Mouse (Mus musculus) CH12.LX (cell line): ENCODE results near the gene Crybg2. TPM values are rescaled to one million over a fixed set of nuclear protein-coding genes. Genes with fewer than 3 reads are reported as not detected.

ENCODE experiments used
- DNase-seq: peaks from one replicate; pipeline ENCODE4 v3.0.0-alpha.2; 2013; ENCODE audit errors: extremely low read depth
- H3K27ac ChIP-seq: 2 replicates; pipeline ENCODE4 v1.5.1; 2012; ENCODE audit warnings: low read depth, mild to moderate bottlenecking, control low read depth, moderate library complexity; ENCODE audit not compliant: insufficient read depth
- H3K27me3 ChIP-seq: replicated peaks from 2 replicates; pipeline ENCODE3; 2012; ENCODE audit warnings: inconsistent platforms
- H3K36me3 ChIP-seq, 2 experiments: replicated peaks in 1 of 2; 2 replicates each; pipeline versions ENCODE3 to v1.6.1; 2012; ENCODE audit warnings: inconsistent platforms in 1 of 2, low read length in 1 of 2, mild to moderate bottlenecking in 1 of 2, mixed read lengths in 1 of 2, moderate library complexity in 1 of 2; ENCODE audit not compliant: control insufficient read depth in 1 of 2, insufficient read depth in 1 of 2
- H3K4me1 ChIP-seq, 2 experiments: 2 replicates each; pipeline ENCODE4 v1.6.1; 2012; ENCODE audit warnings: inconsistent platforms in 1 of 2, moderate library complexity in 1 of 2; ENCODE audit not compliant: insufficient read depth in 2 of 2, control insufficient read depth in 1 of 2
- H3K4me2 ChIP-seq: 2 replicates; pipeline ENCODE4 v1.6.1; 2012; ENCODE audit warnings: low read depth, mild to moderate bottlenecking, control low read depth; ENCODE audit not compliant: poor library complexity, insufficient read depth, severe bottlenecking
- H3K4me3 ChIP-seq, 3 experiments: fragments of 150-350 bp in 1 of 3; sonication (generic) in 1 of 3; replicated peaks in 1 of 3; 2 replicates each; pipeline versions ENCODE3 to v1.5.1; 2011 to 2012; ENCODE audit warnings: low read depth in 2 of 3, low read length in 2 of 3, mild to moderate bottlenecking in 2 of 3, moderate library complexity in 2 of 3, control low read depth in 1 of 3, improper control_type of control experiment in 1 of 3, inconsistent platforms in 1 of 3, mixed read lengths in 1 of 3; ENCODE audit not compliant: poor library complexity in 1 of 3
- H3K79me2 ChIP-seq: replicated peaks from 2 replicates; pipeline ENCODE4 v1.6.1; 2012; ENCODE audit warnings: mild to moderate bottlenecking, moderate library complexity; ENCODE audit not compliant: control insufficient read depth, poor library complexity, insufficient read depth, severe bottlenecking; ENCODE audit errors: extremely low read depth
- H3K9ac ChIP-seq: 2 replicates; pipeline ENCODE4 v1.6.1; 2012; ENCODE audit warnings: low read depth, mild to moderate bottlenecking, control low read depth, moderate library complexity; ENCODE audit not compliant: insufficient read depth
- H3K9me3 ChIP-seq: replicated peaks from 2 replicates; pipeline ENCODE3; 2012; ENCODE audit warnings: low read length, inconsistent platforms, mixed read lengths
- BHLHE40 ChIP-seq: IDR thresholded peaks from 2 replicates; pipeline ENCODE4 v1.6.1; 2011; ENCODE audit warnings: mild to moderate bottlenecking, low read depth, low read length, improper control_type of control experiment
- CHD2 ChIP-seq: IDR thresholded peaks from 2 replicates; pipeline ENCODE4 v1.6.1; 2011; ENCODE audit warnings: low read length, improper control_type of control experiment
- CTCF ChIP-seq, 2 experiments: IDR thresholded peaks in 1 of 2; conservative IDR thresholded peaks in 1 of 2; 2 replicates each; pipeline ENCODE4 v1.5.1; 2011 to 2012; ENCODE audit warnings: low read depth in 2 of 2, low read length in 2 of 2, improper control_type of control experiment in 1 of 2, inconsistent platforms in 1 of 2, mild to moderate bottlenecking in 1 of 2, moderate library complexity in 1 of 2
- ELF1 ChIP-seq: IDR thresholded peaks from 2 replicates; pipeline ENCODE4 v1.6.1; 2014; ENCODE audit warnings: low read depth, mild to moderate bottlenecking, inconsistent platforms, low read length, improper control_type of control experiment
- GABPA ChIP-seq: IDR thresholded peaks from 2 replicates; pipeline ENCODE4 v1.6.1; 2012; ENCODE audit warnings: low read depth, low read length, improper control_type of control experiment, inconsistent platforms; ENCODE audit not compliant: insufficient replicate concordance
- IRF4 ChIP-seq: IDR thresholded peaks from 2 replicates; pipeline ENCODE4 v1.6.1; 2014; ENCODE audit warnings: low read depth, mild to moderate bottlenecking, inconsistent platforms, low read length, improper control_type of control experiment
- JUN ChIP-seq: IDR thresholded peaks from 2 replicates; pipeline ENCODE4 v1.6.1; 2011; ENCODE audit warnings: low read depth, mild to moderate bottlenecking, low read length, improper control_type of control experiment, moderate library complexity; ENCODE audit not compliant: insufficient read depth
- KAT2A ChIP-seq: IDR thresholded peaks from 2 replicates; pipeline ENCODE4 v1.6.1; 2012; ENCODE audit warnings: low read length, improper control_type of control experiment, inconsistent platforms; ENCODE audit not compliant: insufficient replicate concordance
- MXI1 ChIP-seq: IDR thresholded peaks from 2 replicates; pipeline ENCODE4 v1.6.1; 2011; ENCODE audit warnings: mild to moderate bottlenecking, low read depth, low read length, improper control_type of control experiment
- MYC ChIP-seq: IDR thresholded peaks from 2 replicates; pipeline ENCODE4 v1.6.1; 2011; ENCODE audit warnings: low read depth, mild to moderate bottlenecking, improper control_type of control experiment, low read length
- PAX5 ChIP-seq: IDR thresholded peaks from 2 replicates; pipeline ENCODE4 v1.6.1; 2012; ENCODE audit warnings: low read length, inconsistent platforms, mixed read lengths
- POLR2AphosphoS2 ChIP-seq: IDR thresholded peaks from 2 replicates; pipeline ENCODE4 v1.6.1; 2011; ENCODE audit warnings: low read depth, low read length, improper control_type of control experiment
- RAD21 ChIP-seq: IDR thresholded peaks from 2 replicates; pipeline ENCODE4 v1.6.1; 2011; ENCODE audit warnings: low read depth, mild to moderate bottlenecking, low read length, improper control_type of control experiment, moderate library complexity
- RCOR1 ChIP-seq: conservative IDR thresholded peaks from 2 replicates; pipeline ENCODE4 v1.6.1; 2012; ENCODE audit warnings: low read depth, mild to moderate bottlenecking, inconsistent platforms, low read length, improper control_type of control experiment
- SMC3 ChIP-seq: IDR thresholded peaks from 2 replicates; pipeline ENCODE4 v1.6.1; 2011; ENCODE audit warnings: low read depth, low read length, improper control_type of control experiment
- TBP ChIP-seq: conservative IDR thresholded peaks from 2 replicates; pipeline ENCODE4 v1.6.1; 2011; ENCODE audit warnings: low read depth, low read length, improper control_type of control experiment
- TCF12 ChIP-seq: IDR thresholded peaks from 2 replicates; pipeline ENCODE4 v1.6.1; 2014; ENCODE audit warnings: low read depth, mild to moderate bottlenecking, inconsistent platforms, low read length, improper control_type of control experiment
- UBTF ChIP-seq: IDR thresholded peaks from 2 replicates; pipeline ENCODE4 v1.6.1; 2012; ENCODE audit warnings: low read depth, mild to moderate bottlenecking, inconsistent platforms, low read length, improper control_type of control experiment, moderate library complexity
- USF2 ChIP-seq: conservative IDR thresholded peaks from 2 replicates; pipeline ENCODE4 v1.6.1; 2011; ENCODE audit warnings: low read depth, low read length, improper control_type of control experiment
- ZC3H11A ChIP-seq: IDR thresholded peaks from 2 replicates; pipeline ENCODE4 v1.6.1; 2012; ENCODE audit warnings: low read depth, mild to moderate bottlenecking, inconsistent platforms, low read length, improper control_type of control experiment
- ZKSCAN1 ChIP-seq: IDR thresholded peaks from 2 replicates; pipeline ENCODE4 v1.6.1; 2012; ENCODE audit warnings: low read depth, inconsistent platforms, low read length, improper control_type of control experiment, borderline replicate concordance
- ZMIZ1 ChIP-seq: IDR thresholded peaks from 2 replicates; pipeline ENCODE4 v1.6.1; 2012; ENCODE audit warnings: low read depth, mild to moderate bottlenecking, inconsistent platforms, low read length, improper control_type of control experiment
- dilution Hi-C: fragments of 300-500 bp; cut with MboI; formaldehyde crosslinking; loops from 2 replicates; pipeline ENCODE4 v1.14.3; 2020; ENCODE audit warnings: low sequenced_read_pairs; ENCODE audit not compliant: extremely low pct_unique_long_range_greater_than_20kb, extremely low pct_ligation_motif_present
- in situ Hi-C: fragments of 300-500 bp; cut with MboI; formaldehyde crosslinking; loops from 3 replicates; pipeline ENCODE4 v1.14.3; 2019; ENCODE audit warnings: low sequenced_read_pairs, low pct_ligation_motif_present, low pct_unique_long_range_greater_than_20kb, mixed read lengths
- polyA plus RNA-seq: library from polyadenylated mRNA; unstranded; fragments of >175 nt; gene quantifications from 2 replicates; pipeline ENCODE4 v1.2.1, GENCODE M21; 2012; ENCODE audit warnings: low read depth; ENCODE audit not compliant: insufficient read length
- total RNA-seq, 2 experiments: library from RNA; depleted of rRNA; stranded (reverse); fragments of 300-350 nt in 1 of 2; fragments of >200 nt in 1 of 2; gene quantifications; 2 replicates each; pipeline ENCODE4 v1.2.3; 2012 to 2014

Gene Crybg2
- total and polyA plus RNA-seq, 3 experiments = 3.6 to 15.6 (median 9.2) TPM

GRCm38 (mm10) chr4:134052560-134052959 lies 8.1 kb upstream of the Crybg2 start:
- no peak for TF ChIP-seq ZC3H11A
- no peak for TF ChIP-seq MYC
- TF ChIP-seq ZKSCAN1 = no peak
- no peak for TF ChIP-seq CHD2
- no peak for TF ChIP-seq BHLHE40
- no peak for TF ChIP-seq KAT2A
- TF ChIP-seq CTCF (conservative IDR thresholded peaks at IDR 0.05 in 1 of 2, IDR thresholded peaks at IDR 0.05 in 1 of 2; ENCODE audit: low read depth in 2 of 2, low read length in 2 of 2) = no peak
- TF ChIP-seq ZMIZ1 = no peak
- no peak for TF ChIP-seq GABPA
- no peak for TF ChIP-seq SMC3
- TF ChIP-seq TBP = no peak
- no peak for TF ChIP-seq MXI1
- TF ChIP-seq UBTF = no peak
- no peak for TF ChIP-seq USF2
- no peak for TF ChIP-seq IRF4
- Histone ChIP-seq H3K4me3 (no peak overlapping the region), H3K9me3 (peaks cover 4% of the 10 kb centered on the region), H3K27me3 (peaks cover 2% of the 10 kb centered on the region), H3K4me1 (peaks cover 7 to 10% of the 10 kb centered on the region in 2 experiments; a peak in 3 of 4 replicates), H3K9ac (no peak overlapping the region), H3K4me2 (no peak overlapping the region), H3K36me3 (no peaks in the 10 kb centered on the region), H3K79me2 (no peaks in the 10 kb centered on the region), H3K27ac (no peak overlapping the region)
- DNase-seq = no peak
- in situ Hi-C loops = no loop called here
- dilution Hi-C loops = no loop called here

- TF ChIP-seq JUN (no peak), PAX5 (no peak), ELF1 (no peak), USF2 (no peak), TCF12 (no peak), RCOR1 (no peak), TBP (no peak), RAD21 (no peak), POLR2AphosphoS2 (no peak)
- Histone ChIP-seq H3K36me3 (no peaks in the 10 kb centered on the region), H3K27me3 (peaks cover 2% of the 10 kb centered on the region), H3K9ac (no peak within 1 kb of the TSS), H3K27ac (no peak within 1 kb of the TSS), H3K4me3 (no peak within 1 kb of the TSS), H3K4me1 (peaks cover 8 to 14% of the 10 kb centered on the region in 2 experiments; a peak in 3 of 4 replicates), H3K9me3 (peaks cover 4% of the 10 kb centered on the region), H3K4me2 (no peak within 1 kb of the TSS), H3K79me2 (no peaks in the 10 kb centered on the region)
- dilution Hi-C loops (no loop called here), in situ Hi-C loops (no loop called here)
- no peak for DNase-seq
Observed at GRCm38 (mm10) chr4:134053538-134053937, 7.1 kb upstream of the Crybg2 start, which contains the start of gene Zfp683. Zfp683 (plus strand) TSS chr4:134053838.
